Mouse (Mus musculus): ENCODE measurements around the gene Samd8.
A peak's percentile ranks its signal among the peaks of the same experiment; 100 is the strongest.

Samd8 gene

DNA sequence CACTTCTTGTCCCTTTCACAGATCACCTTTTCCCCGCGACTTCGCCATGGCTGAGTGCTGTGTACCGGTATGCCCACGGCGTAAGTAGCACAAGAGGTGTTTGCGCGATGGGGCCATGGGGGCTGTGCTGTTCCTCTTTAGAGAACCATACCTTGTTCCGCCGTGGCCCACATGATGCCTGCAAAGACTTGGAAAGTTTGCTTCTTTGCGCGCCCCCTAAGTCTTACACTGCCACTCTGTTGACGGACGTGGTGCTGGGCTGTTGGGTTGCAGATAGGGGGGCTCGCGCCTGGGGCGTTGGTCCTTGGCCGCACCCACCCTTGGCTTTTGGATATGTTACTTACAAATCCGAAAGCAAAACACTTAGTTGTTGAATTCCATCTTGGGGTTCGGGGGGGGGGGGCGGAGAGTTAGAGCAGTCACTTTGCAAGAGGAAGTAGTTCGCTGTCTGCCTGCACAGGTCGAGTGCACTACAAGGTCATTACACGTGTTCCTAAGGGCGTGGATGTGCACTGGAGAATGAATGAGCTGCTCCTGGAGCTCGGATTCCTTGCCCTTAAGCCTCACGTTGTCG, 81.6 kb downstream of the Samd8 start:
- DNase-seq = no peak

DNA sequence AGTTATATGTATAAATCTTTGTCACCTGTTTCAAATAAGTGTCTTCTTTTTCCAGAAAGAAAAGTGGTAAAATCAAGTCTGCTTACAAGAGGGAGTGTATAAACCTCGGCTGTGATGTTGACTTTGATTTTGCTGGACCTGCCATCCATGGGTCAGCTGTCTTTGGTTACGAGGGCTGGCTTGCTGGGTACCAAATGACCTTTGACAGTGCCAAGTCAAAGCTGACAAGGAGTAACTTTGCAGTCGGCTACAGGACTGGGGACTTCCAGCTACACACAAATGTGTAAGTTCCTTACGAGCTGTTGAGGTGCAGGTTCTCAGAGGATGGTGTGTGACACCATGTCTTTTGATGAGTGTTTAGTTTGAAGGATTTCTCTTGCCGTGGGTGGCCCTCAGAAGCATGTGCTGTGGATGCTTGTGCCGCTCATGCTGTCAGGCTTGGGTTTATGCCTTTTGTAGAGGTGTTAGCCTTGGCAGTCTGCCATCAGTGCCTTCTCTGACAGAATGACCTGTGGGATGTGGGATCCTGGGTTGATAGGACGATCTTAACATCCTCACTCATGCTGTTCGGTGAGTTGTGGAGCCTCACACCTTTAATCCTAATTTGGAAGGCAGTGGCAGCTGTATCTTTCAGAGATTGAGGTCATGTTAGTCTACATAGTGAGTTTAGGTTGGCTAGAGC, 88.1 kb downstream of the Samd8 start:
- DNase-seq = no peak

DNA sequence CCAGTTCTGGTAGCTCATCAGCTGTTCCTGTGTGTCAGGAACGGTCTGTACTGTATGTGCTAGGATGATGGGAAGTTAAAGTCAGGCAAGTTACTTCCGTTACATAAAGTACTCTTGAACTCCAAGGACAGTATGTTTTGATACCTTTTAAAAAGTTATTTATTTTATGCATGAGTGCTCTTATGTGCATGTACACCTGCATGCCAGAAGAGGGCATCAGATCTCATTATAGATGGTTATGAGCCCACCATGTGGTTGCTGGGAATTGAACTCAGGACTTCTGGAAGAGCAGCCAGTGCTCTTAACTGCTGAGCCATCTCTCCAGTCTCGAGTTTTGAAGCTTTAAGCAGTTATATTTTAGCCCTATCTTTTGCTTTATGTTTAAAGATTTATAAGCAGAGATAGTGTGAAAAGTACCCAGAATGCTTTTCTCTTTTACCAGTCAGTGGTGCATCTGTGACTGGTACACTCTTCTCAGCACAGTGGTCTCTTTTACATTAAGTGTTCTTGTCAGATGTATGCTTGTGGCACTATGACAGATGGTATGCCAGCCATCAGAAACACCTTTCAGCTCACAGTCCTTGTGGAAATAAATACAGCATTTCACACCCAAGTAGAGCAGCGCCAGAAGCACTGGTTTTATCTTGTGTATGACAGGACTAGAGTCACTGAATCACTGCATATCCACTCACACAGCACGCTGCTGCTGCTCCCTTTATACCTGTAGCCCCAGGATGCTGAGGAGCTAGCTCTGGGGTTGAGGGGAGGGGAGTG, 91.7 kb downstream of the Samd8 start:
- no peak for DNase-seq

DNA sequence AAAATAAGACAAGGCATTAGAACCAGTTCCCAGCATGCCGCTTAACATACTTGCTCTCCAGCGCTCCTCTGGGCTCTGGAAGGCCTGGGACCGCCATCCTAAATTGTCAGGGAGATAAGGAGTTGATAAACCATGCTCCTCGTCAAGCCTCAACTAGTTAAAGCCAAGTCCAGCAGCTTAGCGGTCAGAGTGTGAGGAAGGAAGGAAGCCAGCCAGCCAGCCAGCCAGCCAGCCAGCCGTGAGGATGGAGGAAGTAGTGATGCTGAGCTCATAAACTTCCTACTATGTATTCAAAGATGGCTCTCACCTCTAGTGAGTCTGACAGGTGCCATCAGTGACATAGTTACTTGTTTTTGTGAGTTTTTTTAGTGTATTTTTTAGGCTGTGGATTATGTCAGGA, 92.9 kb downstream of the Samd8 start:
- no peak for DNase-seq

DNA sequence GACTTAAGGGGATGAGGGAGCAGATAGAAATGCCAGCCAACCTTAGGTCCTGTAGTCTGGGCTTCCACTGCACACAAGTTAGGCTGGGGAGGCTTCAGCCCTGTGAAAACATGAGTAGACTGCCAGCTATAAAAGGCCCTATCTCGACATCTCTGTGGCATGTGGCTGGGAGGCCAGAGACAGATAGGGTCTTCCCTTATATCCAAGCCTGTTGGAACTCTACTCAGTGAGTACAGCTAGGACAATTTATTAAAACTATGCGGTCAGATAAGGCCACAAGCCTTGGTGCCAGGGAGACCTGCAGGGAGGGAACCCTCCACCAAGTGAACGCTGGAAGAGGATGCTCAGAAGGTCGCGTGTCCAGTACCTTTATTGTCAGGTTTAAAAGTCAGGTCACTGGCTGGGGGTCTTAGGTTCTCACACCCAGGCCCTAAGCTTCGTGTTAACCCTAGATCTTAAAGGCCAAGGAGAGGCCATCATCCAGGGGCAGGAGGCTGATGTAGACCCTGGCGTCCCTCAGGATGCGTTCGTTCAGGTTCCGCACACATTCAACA, 96.6 kb downstream of the Samd8 start:
- DNase-seq = no peak

DNA sequence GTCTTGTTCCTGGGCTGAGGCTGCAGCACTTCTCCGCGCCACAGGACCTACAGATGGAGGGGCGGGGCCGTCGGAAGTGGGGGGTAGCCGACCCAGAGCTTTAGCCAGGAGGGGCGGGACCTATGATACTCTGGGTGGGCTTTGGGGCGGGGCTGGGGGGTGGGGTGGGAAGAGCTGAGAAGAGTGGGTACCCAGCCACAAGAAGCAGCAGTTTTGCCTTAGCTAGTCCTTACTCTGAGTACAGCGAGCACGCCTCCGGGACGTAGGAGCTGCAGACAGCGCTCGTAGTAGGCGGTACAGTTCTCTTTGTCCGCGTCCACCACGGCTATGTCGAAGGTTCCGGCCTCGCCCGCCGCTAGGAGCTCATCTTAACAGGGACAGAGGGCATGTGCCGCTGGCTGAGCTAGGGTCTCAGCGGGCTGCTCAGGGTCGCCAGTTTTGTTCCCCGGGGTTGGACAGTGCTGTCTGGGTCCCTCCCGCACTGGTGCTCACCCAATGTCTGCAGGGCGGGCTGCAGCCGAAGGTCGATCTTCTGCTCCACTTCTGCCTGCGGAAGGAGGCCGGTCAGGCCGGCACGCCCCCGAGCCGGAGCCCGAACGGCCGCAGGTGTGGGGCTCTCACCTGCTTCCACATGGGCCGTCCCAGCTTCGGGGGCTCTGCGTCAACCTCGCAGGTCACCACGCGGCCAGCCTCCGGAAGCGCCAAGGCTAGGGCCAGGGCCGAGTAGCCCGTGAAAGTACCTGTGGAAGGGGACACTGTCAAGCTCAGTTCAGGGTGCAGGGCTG, 97.2 kb downstream of the Samd8 start:
- DNase-seq = peak; percentile 81
